In genomic region chr11:117482300-117482676, GRCm38 (mm10) we compare ENCODE assay signal across 8 mouse cellular contexts. TPM values are rescaled to one million over a fixed set of nuclear protein-coding genes. Genes with fewer than 3 reads are reported as not detected.
DNase-seq lines count a peak whose midpoint lies in the region; ATAC-seq and TF ChIP-seq lines count a peak whose summit lies in the region.
"Had no signal": no experiment of that assay in that cellular context is flagged by ENCODE, and none has a peak within 500 bp of the region (broad histone marks: within the 10 kb centered on the region; RNA-seq: fewer than 3 reads in every experiment).

No protein-coding gene starts in this region.

- no peak for DNase-seq in thymus, adult 2 months
- no peak for DNase-seq in thymus, postnatal 14 days
- DNase-seq in liver, embryonic 13.5 days, result no peak
- DNase-seq in c-Kit-positive CD71-positive TER-119-positive erythroid progenitor cells, embryonic 14.5 days (ENCODE audit: low spot score), result no peak
- DNase-seq in right cerebral cortex, postnatal 25 days, result no peak

- peak overlapping the region; percentile 28 for H3K4me3 ChIP-seq in thymus, adult 2 months (ENCODE audit: control insufficient read depth, insufficient read depth, low read length)
- peak overlapping the region; percentile 42 for H3K4me3 ChIP-seq in forebrain, embryonic 16.5 days (replicated peaks; ENCODE audit: low read length)
- 0 out of 2 replicates have a peak overlapping the region, but pooled peaks have one; percentile 3 for H3K4me3 ChIP-seq in liver, embryonic 13.5 days (replicated peaks)

- no peaks in the 10 kb centered on the region for H3K36me3 ChIP-seq in thymus, adult 2 months (ENCODE audit: control insufficient read depth, insufficient read depth, low read length)
- H3K36me3 ChIP-seq in forebrain, embryonic 16.5 days (ENCODE audit: control insufficient read depth, insufficient read depth), result no peaks in the 10 kb centered on the region
- no peaks in the 10 kb centered on the region for H3K36me3 ChIP-seq in liver, embryonic 13.5 days

- H3K27ac ChIP-seq in thymus, adult 2 months (ENCODE audit: control insufficient read depth, insufficient read depth, low read length), result no peak overlapping the region
- peak overlapping the region; percentile 91 for H3K27ac ChIP-seq in forebrain, embryonic 16.5 days (ENCODE audit: low read length)
- no peak overlapping the region for H3K27ac ChIP-seq in liver, embryonic 13.5 days

- peak overlapping the region; percentile 63 for H3K9ac ChIP-seq in forebrain, embryonic 16.5 days (replicated peaks; ENCODE audit: low read depth, low read length)
- H3K9ac ChIP-seq in liver, embryonic 13.5 days, result no peak overlapping the region

- H3K4me2 ChIP-seq in forebrain, embryonic 16.5 days (ENCODE audit: low read length), result peak overlapping the region; percentile 47
- peak overlapping the region; percentile 35; the same call in 1 of the 2 replicates for H3K4me2 ChIP-seq in liver, embryonic 13.5 days

- ATAC-seq in forebrain, embryonic 16.5 days, result no peak
- no peak for ATAC-seq in liver, embryonic 13.5 days (ENCODE audit: low read depth)
- no peak for ATAC-seq in activated CD4-positive, CD25-positive, alpha-beta regulatory T cell, adult 4 months

- WGBS in thymus, adult 2 months, result 9% methylated on average over 11 of the region's 11 CpGs
- 5% methylated on average over 11 of the region's 11 CpGs for WGBS in forebrain, embryonic 16.5 days
- 12% methylated on average over 11 of the region's 11 CpGs for WGBS in liver, embryonic 13.5 days (ENCODE audit: insufficient replicate concordance)

- no peaks in the 10 kb centered on the region for H3K9me3 ChIP-seq in forebrain, embryonic 16.5 days (ENCODE audit: control insufficient read depth, low read length)
- no peaks in the 10 kb centered on the region for H3K9me3 ChIP-seq in liver, embryonic 13.5 days (replicated peaks)

- H3K27me3 ChIP-seq in thymus, adult 2 months (ENCODE audit: control insufficient read depth, insufficient read depth, low read length), result no peaks in the 10 kb centered on the region; the same call in 1 of the 2 replicates
- no peaks in the 10 kb centered on the region for H3K27me3 ChIP-seq in forebrain, embryonic 16.5 days (replicated peaks; ENCODE audit: control insufficient read depth, insufficient read depth, low read length)
- peaks cover 64% of the 10 kb centered on the region for H3K27me3 ChIP-seq in liver, embryonic 13.5 days

- no peak; the same call in 1 of the 2 replicates for TF ChIP-seq POLR2A in thymus, adult 2 months (IDR thresholded peaks at IDR 0.05; ENCODE audit: control insufficient read depth, extremely low read depth, insufficient read depth, low read length, poor library complexity)

- H3K4me1 ChIP-seq in thymus, adult 2 months (replicated peaks; ENCODE audit: control insufficient read depth, insufficient read depth, low read length), result peaks cover 17% of the 10 kb centered on the region
- H3K4me1 ChIP-seq in forebrain, embryonic 16.5 days (replicated peaks; ENCODE audit: control insufficient read depth, insufficient read depth, low read length), result peaks cover 71% of the 10 kb centered on the region
- H3K4me1 ChIP-seq in liver, embryonic 13.5 days (replicated peaks), result peaks cover 5% of the 10 kb centered on the region

- no peak for TF ChIP-seq CTCF in thymus, adult 2 months (IDR thresholded peaks at IDR 0.05; ENCODE audit: borderline replicate concordance, control insufficient read depth, extremely low read depth, insufficient read depth, low read length, poor library complexity)

RNA-seq across cellular contexts. Expression of gene Gm11733, which starts 1.9 kb away (rescaled TPM):
- 0.05 TPM in 1 of 2 replicates, not detected in the other for polyA plus RNA-seq in thymus, adult 2 months (2012; rRNA removed)
- polyA plus RNA-seq in forebrain, embryonic 16.5 days (2015; fragmentation: Nextera tagmentation; extraction: Ambion mirVana), result 0.14 TPM in 1 of 2 replicates, not detected in the other
- polyA plus RNA-seq in liver, embryonic 13.5 days (2015; fragmentation: Nextera tagmentation; extraction: Ambion mirVana), result not detected in 2 replicates
- under 1 TPM in 1 of 2 experiments, not detected in 1; 0.19 TPM for polyA plus RNA-seq in activated CD4-positive, CD25-positive, alpha-beta regulatory T cell, adult 4 months (2017; shearing (Covaris generic))
- polyA plus RNA-seq: lung, adult 2 months had no signal
